Mouse (Mus musculus) thymus, postnatal 36 days (tissue): ENCODE measurements around the gene Efcab3.
"Not testable (repeated sequence)": the region's sequence is repeated elsewhere in the genome, so short reads cannot be mapped to it uniquely, and the experiment has no call there.

Source experiments
- DNase-seq, 2 experiments: peaks; one replicate each; pipeline ENCODE4 v3.0.0; 2022; ENCODE audit warnings: mixed read lengths in 2 of 2

Efcab3 gene

GRCm38 (mm10) chr11:105063292-105063691 lies at the start of gene Efcab3:
Gene Efcab3, plus strand, starts transcription at chr11:105063592.
- DNase-seq = no peak

- no peak for DNase-seq
Measured at GRCm38 (mm10) chr11:105021071-105021470, 42.3 kb upstream of the Efcab3 start.

- no peak for DNase-seq
Measured at GRCm38 (mm10) chr11:105028744-105029348, 34.5 kb upstream of the Efcab3 start.

- no peak for DNase-seq
Measured at GRCm38 (mm10) chr11:105029525-105029924, 33.9 kb upstream of the Efcab3 start.

GRCm38 (mm10) chr11:105030229-105030628 lies 33.2 kb upstream of the Efcab3 start:
- no peak for DNase-seq

- DNase-seq = no peak
Measured at GRCm38 (mm10) chr11:105031103-105031502, 32.3 kb upstream of the Efcab3 start.

GRCm38 (mm10) chr11:105035081-105035480 lies 28.3 kb upstream of the Efcab3 start:
- no peak for DNase-seq

GRCm38 (mm10) chr11:105112448-105112847 lies 49.1 kb downstream of the Efcab3 start:
- not testable (repeated sequence) for DNase-seq

GRCm38 (mm10) chr11:105117814-105118213 lies 54.4 kb downstream of the Efcab3 start:
- no peak for DNase-seq

- no peak for DNase-seq
Measured at GRCm38 (mm10) chr11:105120551-105121061, 57.2 kb downstream of the Efcab3 start.

GRCm38 (mm10) chr11:105121792-105122191 lies 58.4 kb downstream of the Efcab3 start:
- not testable (repeated sequence) for DNase-seq

GRCm38 (mm10) chr11:105123986-105124385 lies 60.6 kb downstream of the Efcab3 start:
- peak; percentile 18 to 29 for DNase-seq

GRCm38 (mm10) chr11:105125735-105126519 lies 62.5 kb downstream of the Efcab3 start, which contains the start of gene Mettl2:
Gene Mettl2, plus strand, starts transcription at chr11:105126425.
- peak; percentile 70 to 81 for DNase-seq

GRCm38 (mm10) chr11:105126520-105127029 lies 63.2 kb downstream of the Efcab3 start:
- DNase-seq = no peak

GRCm38 (mm10) chr11:105135692-105136091 lies 72.3 kb downstream of the Efcab3 start:
- DNase-seq = no peak

- not testable (repeated sequence) for DNase-seq
Measured at GRCm38 (mm10) chr11:105137255-105137654, 73.9 kb downstream of the Efcab3 start.

- DNase-seq = not testable (repeated sequence)
Measured at GRCm38 (mm10) chr11:105140512-105140911, 77.1 kb downstream of the Efcab3 start.

- no peak for DNase-seq
Measured at GRCm38 (mm10) chr11:105141115-105141514, 77.7 kb downstream of the Efcab3 start.

- DNase-seq = no peak
Measured at GRCm38 (mm10) chr11:105143564-105143963, 80.2 kb downstream of the Efcab3 start.

- no peak for DNase-seq
Measured at GRCm38 (mm10) chr11:105144084-105144483, 80.7 kb downstream of the Efcab3 start.

- no peak for DNase-seq
Measured at GRCm38 (mm10) chr11:105144508-105145210, 81.3 kb downstream of the Efcab3 start.

GRCm38 (mm10) chr11:105145211-105145610 lies 81.8 kb downstream of the Efcab3 start:
- DNase-seq = no peak

GRCm38 (mm10) chr11:105146593-105146992 lies 83.2 kb downstream of the Efcab3 start, which contains the start of gene Gm10842:
Gene Gm10842, plus strand, starts transcription at chr11:105146893.
- no peak for DNase-seq
